Mouse (Mus musculus): Measurements from ENCODE around the gene Pycr2. TPM values are rescaled to one million over a fixed set of nuclear protein-coding genes. Genes with fewer than 3 reads are reported as not detected.

The Pycr2 gene
- polyA plus RNA-seq, 1 experiment from 2014 or later: 60.6 TPM

- Histone ChIP-seq H3K36me3 (ENCODE audit: control insufficient read depth, insufficient read depth) (peaks cover 46% of the 10 kb centered on the region), H3K4me3 (ENCODE audit: low read length) (no peak overlapping the region), H3K27me3 (ENCODE audit: control insufficient read depth, insufficient read depth, low read length) (no peaks in the 10 kb centered on the region), H3K27ac (ENCODE audit: low read length) (no peak overlapping the region), H3K9me3 (replicated peaks; ENCODE audit: control insufficient read depth, low read length) (no peaks in the 10 kb centered on the region), H3K9ac (ENCODE audit: low read length) (no peak overlapping the region), H3K4me2 (ENCODE audit: low read depth, low read length) (no peak overlapping the region), H3K4me1 (ENCODE audit: control insufficient read depth, insufficient read depth, low read length) (no peaks in the 10 kb centered on the region)
- 91% methylated on average over 8 of the region's 8 CpGs for WGBS
- no peak for ATAC-seq (replicated peaks; ENCODE audit: extremely low read depth, insufficient read depth, low FRiP score)
These were observed 52.3 kb downstream of the Pycr2 start for GRCm38 (mm10) chr1:180956401-180956800.

DNA sequence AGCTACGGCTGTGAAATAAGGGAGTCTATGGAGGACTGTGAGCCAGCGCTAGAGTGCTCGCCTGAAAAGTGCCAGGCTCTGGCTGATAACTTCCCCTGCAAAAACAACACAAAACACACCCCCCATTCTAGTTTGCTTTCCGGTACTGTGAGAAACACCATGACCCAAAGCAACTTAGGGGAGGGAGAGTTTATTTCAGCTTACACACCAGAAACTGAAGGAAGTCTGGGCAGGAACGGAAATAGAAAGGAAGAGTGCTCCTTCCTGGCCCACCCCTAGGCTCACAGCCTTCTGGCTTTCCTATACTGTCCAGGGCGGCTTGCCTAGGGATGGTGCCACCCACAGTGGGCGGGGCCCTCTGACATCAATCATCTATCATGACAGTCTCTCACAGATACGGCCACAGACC, 52.9 kb downstream of the Pycr2 start:
- H3K36me3 ChIP-seq (ENCODE audit: control insufficient read depth, insufficient read depth): peaks cover 45% of the 10 kb centered on the region
- H3K9me3 ChIP-seq (replicated peaks; ENCODE audit: control insufficient read depth, low read length): no peaks in the 10 kb centered on the region
- no peak overlapping the region for H3K9ac ChIP-seq (ENCODE audit: low read length)
- WGBS: 71% methylated on average over 8 of the region's 8 CpGs
- H3K27ac ChIP-seq (ENCODE audit: low read length): no peak overlapping the region
- H3K4me1 ChIP-seq (ENCODE audit: control insufficient read depth, insufficient read depth, low read length): no peaks in the 10 kb centered on the region
- ATAC-seq (replicated peaks; ENCODE audit: extremely low read depth, insufficient read depth, low FRiP score): peak; percentile 66
- no peaks in the 10 kb centered on the region for H3K27me3 ChIP-seq (ENCODE audit: control insufficient read depth, insufficient read depth, low read length)
- H3K4me3 ChIP-seq (ENCODE audit: low read length): no peak overlapping the region
- H3K4me2 ChIP-seq (ENCODE audit: low read depth, low read length): no peak overlapping the region

Other genes starting within 250 kb of the Pycr2 start
- gene Mixl1, start 207.3 kb upstream of the Pycr2 start, polyA plus RNA-seq (2015; fragmentation: Nextera tagmentation; extraction: Ambion mirVana): 0.24 TPM in 1 of 2 replicates, not detected in the other
- gene Acbd3, start 178.2 kb upstream of the Pycr2 start, polyA plus RNA-seq (2015; fragmentation: Nextera tagmentation; extraction: Ambion mirVana): 18.3 and 19.2 TPM in 2 replicates
- gene H3f3a, start 90.3 kb upstream of the Pycr2 start, polyA plus RNA-seq (2015; fragmentation: Nextera tagmentation; extraction: Ambion mirVana): 1,475 and 1,571 TPM in 2 replicates
- 22.2 and 28.6 TPM in 2 replicates for gene Sde2, start 53.2 kb upstream of the Pycr2 start, polyA plus RNA-seq (2015; fragmentation: Nextera tagmentation; extraction: Ambion mirVana)
- 0.06 and 0.08 TPM in 2 replicates for gene Lefty2, start 11.2 kb upstream of the Pycr2 start, polyA plus RNA-seq (2015; fragmentation: Nextera tagmentation; extraction: Ambion mirVana)
- 1.1 and 1.5 TPM in 2 replicates for gene Lefty1, start 30.7 kb downstream of the Pycr2 start, polyA plus RNA-seq (2015; fragmentation: Nextera tagmentation; extraction: Ambion mirVana)
- 11.2 and 14.8 TPM in 2 replicates for gene Tmem63a, start 38.1 kb downstream of the Pycr2 start, polyA plus RNA-seq (2015; fragmentation: Nextera tagmentation; extraction: Ambion mirVana)
- 10.3 and 11.3 TPM in 2 replicates for gene Ephx1, start 116.6 kb downstream of the Pycr2 start, polyA plus RNA-seq (2015; fragmentation: Nextera tagmentation; extraction: Ambion mirVana)
- 0.12 TPM in 1 of 2 replicates, not detected in the other for gene 9130409I23Rik, start 146.9 kb downstream of the Pycr2 start, polyA plus RNA-seq (2015; fragmentation: Nextera tagmentation; extraction: Ambion mirVana)
- 15.5 and 16.4 TPM in 2 replicates for gene Nvl, start 239.9 kb downstream of the Pycr2 start, polyA plus RNA-seq (2015; fragmentation: Nextera tagmentation; extraction: Ambion mirVana)
- 149 and 164 TPM in 2 replicates for gene Cnih4, start 240.4 kb downstream of the Pycr2 start, polyA plus RNA-seq (2015; fragmentation: Nextera tagmentation; extraction: Ambion mirVana)

All from heart, embryonic 16.5 days (tissue).